Mouse (Mus musculus) small intestine, adult 2 months (tissue): ENCODE results near the gene Gm20662.

ENCODE experiments used
- CTCF ChIP-seq: fragments of 200-500 bp; IDR thresholded peaks from 2 replicates; pipeline ENCODE4 v1.5.1; 2012; ENCODE audit warnings: low read depth, mild to moderate bottlenecking, control low read depth, inconsistent platforms, low read length, moderate library complexity, mixed read lengths; ENCODE audit not compliant: insufficient replicate concordance, insufficient read length; ENCODE audit errors: extremely low read depth
- POLR2A ChIP-seq: fragments of 200-500 bp; IDR thresholded peaks from 2 replicates; pipeline ENCODE4 v1.6.1; 2012; ENCODE audit warnings: low read depth, mild to moderate bottlenecking, control low read depth, inconsistent platforms, low read length, moderate library complexity

DNA sequence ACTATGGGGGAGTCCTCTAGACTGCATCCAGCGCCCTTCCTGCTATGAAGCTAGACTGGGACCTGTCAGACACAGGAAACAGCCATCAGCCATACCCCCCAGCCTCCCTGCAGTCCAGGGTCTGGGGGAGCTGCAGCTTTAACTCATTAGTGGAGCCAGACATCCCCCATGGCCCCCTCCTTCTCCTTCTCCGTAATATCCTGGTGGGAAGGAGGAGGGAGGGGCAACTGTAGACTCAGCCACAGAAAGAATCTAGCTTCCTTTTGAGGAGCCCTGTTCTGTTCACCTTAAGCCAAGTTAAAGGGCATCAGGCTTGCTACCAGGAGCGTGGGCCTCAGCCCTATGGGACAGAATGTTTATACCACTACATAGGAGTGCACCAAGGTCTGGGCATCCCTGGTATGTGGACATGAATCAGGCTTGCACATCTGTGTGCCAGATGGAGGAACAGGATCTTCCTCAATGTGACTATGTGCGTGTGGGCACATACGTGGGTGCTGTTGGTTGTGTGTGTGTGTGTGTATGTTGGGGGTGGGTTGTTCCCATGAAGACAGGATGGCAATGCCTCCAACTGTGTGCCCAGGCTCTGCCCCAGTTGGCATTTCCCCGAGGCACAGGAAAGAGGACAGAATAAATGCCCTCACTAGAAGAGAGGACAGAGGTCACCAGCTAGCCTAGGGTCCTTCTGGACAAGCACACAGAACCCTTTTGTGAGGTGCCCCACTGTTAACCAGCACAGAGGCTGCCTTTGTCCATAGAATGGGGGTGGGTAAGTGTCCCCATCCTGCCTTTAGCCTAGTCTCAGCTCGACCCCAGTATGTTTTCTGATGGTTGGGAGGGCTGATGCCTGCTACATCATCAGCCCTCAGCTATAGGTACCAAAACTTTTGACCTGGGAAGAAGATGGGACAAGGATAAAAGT is 14.2 kb upstream of the Gm20662 start:
- TF ChIP-seq CTCF (no peak), POLR2A (no peak)
